Mouse (Mus musculus) heart, adult 2 months (tissue): ENCODE data around the gene Noc4l. TPM values are rescaled to one million over a fixed set of nuclear protein-coding genes. Genes with fewer than 3 reads are reported as not detected.

Experiments used
- DNase-seq, 2 experiments: peaks; one replicate each; pipeline ENCODE4 v3.0.0; 2021
- H3K27ac ChIP-seq: fragments of 200-600 bp; 2 replicates; pipeline ENCODE4 v1.8.1; 2022
- H3K27me3 ChIP-seq: fragments of 200-500 bp; 2 replicates; pipeline ENCODE4 v1.6.1; 2012; ENCODE audit warnings: mild to moderate bottlenecking, low read length, inconsistent platforms, mixed read lengths; ENCODE audit not compliant: control insufficient read depth, insufficient read depth
- H3K36me3 ChIP-seq: fragments of 200-500 bp; 2 replicates; pipeline ENCODE4 v1.6.1; 2012; ENCODE audit warnings: low read length, inconsistent platforms; ENCODE audit not compliant: control insufficient read depth, insufficient read depth
- H3K4me1 ChIP-seq: fragments of 200-500 bp; 2 replicates; pipeline ENCODE4 v1.6.1; 2011; ENCODE audit warnings: low read length; ENCODE audit not compliant: control insufficient read depth, insufficient read depth
- H3K4me3 ChIP-seq: fragments of 200-600 bp; 2 replicates; pipeline ENCODE4 v1.8.1; 2022
- H3K79me2 ChIP-seq: fragments of 200-500 bp; replicated peaks from 2 replicates; pipeline ENCODE4 v1.6.1; 2012; ENCODE audit warnings: mild to moderate bottlenecking, inconsistent platforms, low read length, moderate library complexity, mixed read lengths; ENCODE audit not compliant: control insufficient read depth, insufficient read depth
- H3K9ac ChIP-seq: fragments of 200-500 bp; 2 replicates; pipeline ENCODE4 v1.6.1; 2012; ENCODE audit warnings: low read depth, mild to moderate bottlenecking, control low read depth, inconsistent platforms, low read length, mixed read lengths
- CTCF ChIP-seq: fragments of 200-600 bp; IDR thresholded peaks from 2 replicates; pipeline ENCODE4 v1.8.1; 2022; ENCODE audit warnings: antibody characterized with exemption, mild to moderate bottlenecking, moderate library complexity
- EP300 ChIP-seq: fragments of 200-500 bp; IDR thresholded peaks from 2 replicates; pipeline ENCODE4 v1.6.1; 2011; ENCODE audit warnings: low read depth, low read length, control low read depth; ENCODE audit not compliant: insufficient read depth
- POLR2A ChIP-seq: fragments of 200-500 bp; IDR thresholded peaks from 2 replicates; pipeline ENCODE4 v1.6.1; 2011; ENCODE audit warnings: mild to moderate bottlenecking, low read depth, low read length, control low read depth; ENCODE audit not compliant: insufficient read depth
- WGBS: fragments of 180-500 bp; shearing (Covaris S2); methylation state at CpG from one replicate; pipeline ENCODE4 v1.1.7; 2018; 5-methylcytosine and 5-hydroxymethylcytosine counted together
- intact Hi-C: fragments of 180-260 bp; cut with DNase I; formaldehyde crosslinking; loops from one replicate; pipeline ENCODE4 v1.15.1; 2025
- long read RNA-seq: library from polyadenylated mRNA; stranded (forward); transcript quantifications from one replicate; pipeline ENCODE4 v2.0.0, GENCODE M21; 2021
- polyA plus RNA-seq: library from polyadenylated mRNA; depleted of rRNA; stranded (reverse); fragments of >200 nt; gene quantifications from 2 replicates; pipeline ENCODE4 v1.2.3, GENCODE M21; 2012; rRNA removed
- total RNA-seq, 2 experiments: library from RNA; stranded (reverse); gene quantifications; 2 replicates each; pipeline ENCODE4 v1.2.3; 2021

Noc4l gene
- 10 to 100 TPM; 12.5 to 14.5 TPM for total RNA-seq
- polyA plus RNA-seq = 22.1 and 25.3 TPM in 2 replicates
- long read RNA-seq, transcript Noc4l-201 (15 exons, 2,075 nt) = major isoform, 20 of 21 reads
- long read RNA-seq, partial matches to known transcripts = 1 of 21 reads
- long read RNA-seq, other reads (novel, unspliced or antisense) = 0 of 21 reads

DNA sequence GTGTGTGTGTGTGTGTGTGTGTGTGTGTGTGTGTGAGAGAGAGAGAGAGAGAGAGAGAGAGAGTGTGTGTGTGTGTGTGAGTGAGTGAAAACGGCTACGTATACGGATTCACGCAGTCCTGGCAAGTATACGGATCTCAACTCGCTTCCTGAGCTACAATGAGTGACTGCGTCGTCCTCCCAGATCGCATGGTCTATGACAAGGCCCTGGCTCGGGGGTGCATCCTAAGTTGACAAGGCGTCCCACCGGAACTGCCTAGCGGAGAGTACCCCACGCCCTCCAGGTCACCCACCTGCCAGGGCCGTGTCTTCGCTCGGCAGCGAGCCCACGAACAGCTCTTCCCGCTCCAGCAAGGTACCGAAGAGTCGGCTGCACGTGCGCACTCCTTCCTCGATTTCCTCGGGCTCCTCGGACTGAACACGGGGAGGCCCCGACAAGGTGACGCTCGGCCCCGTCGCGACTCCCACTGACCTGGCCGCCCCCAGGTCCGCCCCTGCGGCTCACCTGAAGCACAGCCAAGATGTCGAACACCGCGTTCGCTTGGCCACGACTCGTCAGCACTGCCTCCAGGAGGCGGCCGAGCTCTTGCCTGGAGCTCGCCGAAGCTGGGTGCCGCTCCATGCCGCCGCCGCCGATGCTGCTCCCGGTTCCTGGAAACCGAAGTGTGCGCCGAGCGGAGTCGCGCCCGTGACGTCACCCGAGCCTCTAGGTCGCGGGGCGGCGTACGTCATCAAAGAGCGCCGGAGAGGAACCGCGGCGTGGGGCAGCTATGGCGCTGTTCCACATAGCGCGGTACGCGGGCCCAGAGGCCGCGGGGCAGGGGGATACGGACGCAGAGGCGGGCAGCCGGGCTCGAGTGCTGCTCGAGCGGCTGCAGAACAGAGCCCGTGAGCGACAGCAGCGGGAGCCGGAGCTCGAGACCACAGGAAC lies at the start of gene Noc4l, which contains the start of gene Ddx51:
TSS of gene Noc4l (minus strand) at position 699 of the 930 bp plus-strand sequence.
TSS of gene Ddx51 (plus strand) at position 733 of the 930 bp plus-strand sequence.
- peaks cover 3% of the 10 kb centered on the region; the same call in 1 of the 2 replicates for H3K4me1 ChIP-seq
- intact Hi-C loops = no loop called here
- H3K79me2 ChIP-seq = no peaks in the 10 kb centered on the region
- WGBS = under 1% methylated on average over 91 of the region's 91 CpGs
- H3K27me3 ChIP-seq = no peaks in the 10 kb centered on the region
- no peaks in the 10 kb centered on the region for H3K36me3 ChIP-seq
- H3K4me3 ChIP-seq = peak within 1 kb of the TSS; percentile 95
- peak within 1 kb of the TSS; percentile 73 for H3K27ac ChIP-seq
- peak; percentile 94 to 97 for DNase-seq
- H3K9ac ChIP-seq = peak within 1 kb of the TSS; percentile 87
- TF ChIP-seq CTCF = 0 out of 2 replicates have a peak, but pooled peaks have one; percentile 17
- TF ChIP-seq EP300 = 0 out of 2 replicates have a peak, but pooled peaks have one; percentile 43
- peak; percentile 58; the same call in 1 of the 2 replicates for TF ChIP-seq POLR2A

DNA sequence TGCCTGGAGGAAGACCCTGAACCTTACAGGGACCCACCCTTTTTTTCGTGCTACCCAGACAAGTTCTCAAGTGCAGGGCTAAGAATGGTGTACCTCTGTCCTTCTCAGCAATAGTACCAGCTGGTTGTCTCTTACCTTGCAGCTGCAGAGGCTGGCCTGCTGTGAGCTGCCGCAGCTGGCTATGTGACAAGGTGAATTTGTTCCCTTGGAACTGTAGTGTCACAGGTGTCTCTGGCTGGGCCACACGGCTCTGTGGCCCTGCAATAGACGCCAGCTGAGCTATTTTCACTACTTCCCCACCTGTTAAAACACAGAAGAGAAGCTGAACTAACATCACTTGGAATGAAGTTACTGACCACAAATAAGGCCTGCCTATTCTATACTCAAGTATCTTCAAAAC lies 45.4 kb upstream of the Noc4l start:
- H3K27ac ChIP-seq = no peak overlapping the region
- no peak for TF ChIP-seq EP300
- no peak for TF ChIP-seq POLR2A
- TF ChIP-seq CTCF = no peak
- WGBS = 89% methylated on average over 4 of the region's 4 CpGs
- intact Hi-C loops = no loop called here
- no peak overlapping the region for H3K4me3 ChIP-seq
- H3K4me1 ChIP-seq = no peaks in the 10 kb centered on the region
- DNase-seq = no peak
- H3K9ac ChIP-seq = no peak overlapping the region
- H3K79me2 ChIP-seq = no peaks in the 10 kb centered on the region
- H3K27me3 ChIP-seq = no peaks in the 10 kb centered on the region
- peaks cover 2% of the 10 kb centered on the region; the same call in 1 of the 2 replicates for H3K36me3 ChIP-seq

DNA sequence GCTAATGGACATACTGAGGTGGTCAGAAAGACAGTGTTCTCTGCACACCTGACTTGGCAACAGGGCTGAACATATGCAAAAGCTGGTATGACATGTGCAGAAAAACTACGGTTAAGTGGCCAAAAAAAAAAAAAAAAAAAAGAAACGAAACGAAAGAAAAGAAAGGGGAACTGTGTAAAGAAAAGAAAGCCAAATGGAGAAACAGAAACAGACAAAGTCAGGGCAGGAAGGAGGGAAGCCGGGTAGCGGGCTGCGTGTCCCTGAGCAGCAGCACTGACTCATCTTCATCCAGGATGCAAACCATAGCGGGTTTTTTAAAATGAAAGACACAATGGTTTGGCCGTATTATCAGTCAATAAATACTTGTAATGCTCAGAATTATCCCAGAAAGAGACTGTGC lies 28.8 kb upstream of the Noc4l start:
- Histone ChIP-seq H3K27me3 (no peaks in the 10 kb centered on the region), H3K79me2 (no peaks in the 10 kb centered on the region), H3K4me1 (no peaks in the 10 kb centered on the region), H3K27ac (no peak overlapping the region), H3K4me3 (no peak overlapping the region), H3K9ac (no peak overlapping the region), H3K36me3 (no peaks in the 10 kb centered on the region; the same call in 1 of the 2 replicates)
- WGBS = 77% methylated on average over 8 of the region's 8 CpGs
- no peak for TF ChIP-seq CTCF
- no peak for TF ChIP-seq POLR2A
- no peak for DNase-seq
- intact Hi-C loops = no loop called here

DNA sequence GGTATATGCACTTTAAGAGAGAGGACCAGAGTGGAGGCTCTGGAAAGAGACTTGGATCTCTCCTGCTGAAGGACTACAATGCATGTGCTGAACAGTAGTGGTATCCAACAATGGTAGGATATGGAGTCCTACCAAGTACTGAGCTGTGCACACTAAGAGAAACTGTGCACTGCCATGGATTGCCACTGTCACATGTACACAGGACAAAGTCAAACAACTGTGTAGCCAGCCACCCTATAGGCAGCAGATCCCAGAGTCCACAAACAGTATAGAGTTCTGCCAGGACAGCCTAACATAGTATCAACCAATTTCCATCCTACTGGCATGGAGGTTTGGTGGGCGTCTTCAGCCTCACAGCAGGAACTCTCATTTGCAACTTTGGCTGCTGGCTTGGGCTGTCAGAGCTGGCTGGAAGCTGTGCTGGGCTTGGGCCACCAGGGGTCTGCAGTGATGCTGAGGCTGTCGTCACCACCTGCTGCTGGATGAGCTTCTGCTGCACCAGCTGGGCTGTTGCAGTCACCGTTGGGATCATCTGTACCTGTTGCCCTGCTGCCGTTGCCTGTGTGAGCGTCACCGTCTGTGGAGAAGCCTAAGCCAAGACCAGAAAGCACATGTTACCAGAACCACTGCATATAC lies 12.4 kb upstream of the Noc4l start:
- H3K9ac ChIP-seq = no peak overlapping the region
- H3K27me3 ChIP-seq = no peaks in the 10 kb centered on the region
- 69% methylated on average over 6 of the region's 6 CpGs for WGBS
- H3K4me1 ChIP-seq = peaks cover 5% of the 10 kb centered on the region
- no peak overlapping the region for H3K27ac ChIP-seq
- no peak for TF ChIP-seq POLR2A
- no peak for TF ChIP-seq CTCF
- no peak for TF ChIP-seq EP300
- H3K79me2 ChIP-seq = no peaks in the 10 kb centered on the region
- DNase-seq = no peak
- no peak overlapping the region for H3K4me3 ChIP-seq
- H3K36me3 ChIP-seq = peaks cover 7% of the 10 kb centered on the region
- intact Hi-C loops = no loop called here

DNA sequence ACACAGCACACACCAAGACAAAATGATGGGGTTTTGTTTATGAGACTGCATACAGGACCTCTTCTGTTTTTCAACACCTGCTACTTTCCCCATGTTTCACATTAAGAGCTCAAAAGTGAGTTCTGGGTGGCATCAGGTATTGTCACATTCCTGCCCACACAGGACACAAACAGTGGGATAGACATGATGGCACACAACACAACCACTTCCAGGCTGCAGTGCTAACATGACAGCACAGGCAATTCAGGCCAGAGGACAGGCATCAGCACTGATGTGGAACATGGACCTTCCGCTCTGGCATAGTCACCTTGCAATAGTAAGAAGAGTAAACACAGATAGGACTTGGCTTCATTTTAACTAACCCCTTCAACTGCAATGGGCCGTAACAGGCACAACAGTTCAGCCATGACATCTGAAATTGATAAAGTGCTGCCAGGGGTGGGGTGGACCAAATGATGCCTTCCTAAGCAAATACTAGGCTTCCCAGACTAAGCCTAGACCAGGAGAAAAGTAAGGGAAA lies 11.6 kb upstream of the Noc4l start:
- Histone ChIP-seq H3K27me3 (no peaks in the 10 kb centered on the region), H3K9ac (no peak overlapping the region), H3K4me3 (no peak overlapping the region), H3K27ac (peak overlapping the region; percentile 62), H3K79me2 (no peaks in the 10 kb centered on the region), H3K4me1 (peaks cover 5% of the 10 kb centered on the region), H3K36me3 (peaks cover 7% of the 10 kb centered on the region)
- no peak for DNase-seq
- TF ChIP-seq CTCF (no peak), POLR2A (no peak), EP300 (no peak)
- 81% methylated on average over 2 of the region's 2 CpGs for WGBS
- intact Hi-C loops = no loop called here

DNA sequence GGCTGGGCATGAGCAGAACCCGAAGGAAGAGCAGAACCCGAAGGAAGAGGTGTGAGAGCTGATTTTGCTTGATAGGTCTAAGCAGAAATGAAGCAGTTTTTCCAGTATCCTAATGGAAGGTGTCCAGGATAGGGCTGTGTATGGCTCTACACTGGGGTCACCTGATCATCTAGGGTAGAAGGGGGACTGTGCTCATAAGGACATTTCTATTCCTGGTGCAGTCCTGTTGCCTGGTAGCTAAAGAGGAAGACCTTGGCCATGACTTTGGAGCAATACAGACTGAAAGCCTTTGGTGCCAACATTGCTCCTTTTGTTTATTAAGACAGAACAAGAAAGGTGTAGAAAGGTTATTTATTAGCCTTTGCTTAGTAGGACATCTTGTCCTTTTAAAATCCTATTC lies 10.8 kb upstream of the Noc4l start:
- Histone ChIP-seq H3K9ac (no peak overlapping the region), H3K27me3 (no peaks in the 10 kb centered on the region), H3K4me3 (no peak overlapping the region), H3K4me1 (peaks cover 5% of the 10 kb centered on the region), H3K36me3 (peaks cover 7% of the 10 kb centered on the region), H3K79me2 (no peaks in the 10 kb centered on the region), H3K27ac (peak overlapping the region; percentile 62)
- WGBS = 74% methylated on average over 2 of the region's 2 CpGs
- TF ChIP-seq EP300 (no peak), POLR2A (no peak), CTCF (no peak)
- intact Hi-C loops = no loop called here
- no peak for DNase-seq
